Mouse (Mus musculus) embryonic fibroblast, embryonic 13.5 days (primary cell): ENCODE measurements around the gene Bricd5.

ENCODE experiments used
- CTCF ChIP-seq: IDR thresholded peaks from 2 replicates; pipeline ENCODE4 v1.5.1; 2011; ENCODE audit warnings: mild to moderate bottlenecking, control low read depth, low read length, moderate library complexity, borderline replicate concordance; ENCODE audit not compliant: insufficient read depth
- POLR2A ChIP-seq: IDR thresholded peaks from 2 replicates; pipeline ENCODE4 v1.6.1; 2011; ENCODE audit warnings: low read depth, mild to moderate bottlenecking, control low read depth, low read length, moderate library complexity

DNA sequence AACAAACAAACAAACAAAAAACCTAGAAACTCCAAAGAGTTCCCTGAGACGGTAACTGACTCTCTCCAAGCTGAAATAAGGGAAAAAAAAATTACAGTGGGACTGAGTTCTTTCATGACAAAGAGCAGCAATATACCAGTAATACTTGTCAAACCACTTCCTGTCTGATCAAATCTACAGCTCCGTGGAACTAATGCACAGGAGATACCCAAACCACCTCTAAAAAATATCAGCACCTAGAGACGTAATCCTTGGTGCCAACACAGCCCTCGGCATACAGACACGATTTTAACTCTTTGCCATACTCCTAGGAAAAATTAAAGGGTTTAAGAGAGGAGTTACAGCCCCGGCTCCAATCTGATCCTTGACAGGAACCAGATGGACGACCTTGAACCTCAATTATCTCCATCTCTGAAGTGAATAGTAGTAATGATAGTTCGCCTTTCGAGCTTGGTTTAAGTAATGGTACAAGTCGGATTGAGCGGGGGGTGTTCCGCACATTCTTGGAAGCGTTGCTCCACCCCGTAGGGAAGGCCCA is 19.4 kb upstream of the Bricd5 start:
- TF ChIP-seq CTCF (no peak), POLR2A (no peak)
